Comparison of ENCODE assay signal across 17 mouse cellular contexts in genomic region chr2:82360224-82360623, GRCm38 (mm10).
"Had no signal": no experiment of that assay in that cellular context is flagged by ENCODE, and none has a peak within 500 bp of the region (broad histone marks: within the 10 kb centered on the region; RNA-seq: fewer than 3 reads in every experiment).

No protein-coding gene starts in this region.

- H3K27me3 ChIP-seq: neural tube, embryonic 12.5 days; neural tube, embryonic 13.5 days; neural tube, embryonic 15.5 days; stomach, embryonic 15.5 days had no signal

- H3K36me3 ChIP-seq: neural tube, embryonic 12.5 days; neural tube, embryonic 13.5 days; neural tube, embryonic 15.5 days; stomach, embryonic 15.5 days had no signal

- H3K27ac ChIP-seq: neural tube, embryonic 12.5 days; neural tube, embryonic 13.5 days; neural tube, embryonic 15.5 days; stomach, embryonic 15.5 days; stomach, postnatal 0 days had no signal

- DNase-seq: retina, postnatal 1 day; right cerebral cortex, adult 18-20 months; right cerebral cortex, postnatal 14 days; right cerebral cortex, postnatal 25 days; right cerebral cortex, postnatal 4 days; spleen, adult 18-20 months; thymus, adult 18-20 months; thymus, adult 2 months; thymus, postnatal 14 days; thymus, postnatal 25 days; thymus, postnatal 36 days; thymus, postnatal 4 days had no signal

- H3K4me1 ChIP-seq: neural tube, embryonic 12.5 days; neural tube, embryonic 13.5 days; neural tube, embryonic 15.5 days; stomach, embryonic 15.5 days had no signal

- H3K4me3 ChIP-seq: neural tube, embryonic 12.5 days; neural tube, embryonic 13.5 days; neural tube, embryonic 15.5 days; stomach, embryonic 15.5 days had no signal
